Mouse (Mus musculus) liver, adult (tissue): ENCODE results near the gene Asb10.

ENCODE experiments used
- GATA4 ChIP-seq: IDR thresholded peaks from 2 replicates; pipeline ENCODE4 v1.6.1; 2014; ENCODE audit warnings: mild to moderate bottlenecking, low read length; ENCODE audit not compliant: insufficient replicate concordance

Gene Asb10

GRCm38 (mm10) chr5:24540387-24541143 is at the start of gene Asb10:
Gene Asb10, minus strand, starts transcription at chr5:24540978.
- TF ChIP-seq GATA4: no peak

DNA sequence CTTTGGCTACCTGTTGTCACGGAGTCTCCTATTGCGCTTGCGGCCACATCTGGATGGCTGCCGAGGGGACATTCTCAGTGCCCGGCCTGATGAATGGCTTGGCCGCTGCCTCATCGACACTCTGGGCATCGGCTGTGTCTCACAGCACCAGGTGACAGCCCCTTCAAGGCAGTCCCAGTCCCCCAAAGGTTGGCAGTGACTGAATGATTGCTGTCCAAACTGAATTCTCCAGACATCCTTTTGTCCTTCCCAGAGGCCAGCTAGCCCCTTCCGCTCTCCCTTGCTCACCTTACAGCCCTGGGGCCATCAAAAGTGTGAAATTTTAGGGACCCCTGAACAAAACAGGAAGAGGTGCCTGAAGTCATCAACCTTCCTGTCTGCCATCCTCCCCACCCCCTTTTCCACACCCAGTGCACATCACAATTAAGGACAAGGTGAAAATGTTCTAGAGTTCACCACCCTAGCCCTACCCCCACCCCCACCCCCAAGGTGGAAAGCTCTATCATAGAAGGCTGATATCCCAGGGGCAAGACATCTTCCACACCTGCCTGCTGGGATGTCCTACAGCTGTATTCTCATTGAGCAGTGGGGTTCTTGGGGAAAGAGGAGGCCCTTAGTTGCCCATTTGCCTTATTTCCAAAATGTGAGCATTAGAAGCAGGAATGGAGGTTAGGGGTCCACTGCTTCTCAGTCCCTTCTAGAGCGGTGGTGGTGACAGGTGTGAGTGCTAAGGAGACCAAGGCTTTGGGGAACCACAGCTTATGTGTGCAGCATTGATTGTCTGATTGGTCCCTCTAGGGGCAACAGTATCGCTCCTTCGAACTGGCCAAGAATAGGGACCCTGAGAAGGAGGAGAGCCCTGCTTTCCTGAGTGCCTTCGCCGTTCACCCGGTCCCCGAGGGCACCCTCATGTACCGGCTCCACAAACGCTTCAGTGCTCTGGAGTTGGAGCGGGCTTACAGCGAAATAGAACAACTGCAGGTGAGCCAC is 49.0 kb upstream of the Asb10 start:
- TF ChIP-seq GATA4: no peak

GRCm38 (mm10) chr5:24587200-24587577 is 46.4 kb upstream of the Asb10 start:
- TF ChIP-seq GATA4: no peak

DNA sequence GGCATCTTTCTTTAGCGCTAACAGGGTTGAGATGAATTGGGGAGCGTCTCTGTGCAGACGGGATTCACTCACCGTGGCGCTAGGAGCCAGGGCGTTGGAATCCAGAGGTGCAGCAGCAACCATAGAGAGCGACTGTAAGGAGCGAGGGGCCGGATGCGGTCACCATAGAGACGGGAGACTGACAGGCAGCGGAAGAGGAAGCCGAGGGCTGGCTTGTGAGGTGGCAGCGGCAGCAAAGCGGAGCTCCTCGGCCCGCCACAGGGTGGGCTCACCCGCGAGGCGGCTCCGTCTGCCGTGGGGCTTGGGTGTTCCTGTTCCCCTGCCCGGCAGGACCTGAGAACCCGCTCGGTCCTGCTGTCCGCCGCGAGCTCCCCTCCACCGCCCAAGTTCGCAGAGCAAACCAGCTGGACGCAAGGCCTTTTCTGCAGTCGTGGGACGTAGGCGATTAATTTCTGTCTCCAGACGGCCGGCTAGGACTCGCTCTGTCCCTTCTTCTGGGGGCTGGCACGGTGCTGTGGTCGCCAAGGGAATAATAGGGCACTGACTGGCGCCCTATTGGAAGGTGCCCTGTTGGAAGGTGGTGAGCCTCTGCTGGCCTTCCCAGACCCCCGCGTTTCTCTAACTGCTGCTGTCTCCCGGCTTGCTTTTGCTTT is 45.9 kb upstream of the Asb10 start, which contains the start of gene Chpf2:
TSS of gene Chpf2 (plus strand) at position 195 of the 653 bp plus-strand sequence.
- TF ChIP-seq GATA4: no peak

GRCm38 (mm10) chr5:24586106-24586505 is 45.3 kb upstream of the Asb10 start:
- no peak for TF ChIP-seq GATA4

- no peak for TF ChIP-seq GATA4
These were observed 37.6 kb upstream of the Asb10 start for GRCm38 (mm10) chr5:24578109-24578963.

DNA sequence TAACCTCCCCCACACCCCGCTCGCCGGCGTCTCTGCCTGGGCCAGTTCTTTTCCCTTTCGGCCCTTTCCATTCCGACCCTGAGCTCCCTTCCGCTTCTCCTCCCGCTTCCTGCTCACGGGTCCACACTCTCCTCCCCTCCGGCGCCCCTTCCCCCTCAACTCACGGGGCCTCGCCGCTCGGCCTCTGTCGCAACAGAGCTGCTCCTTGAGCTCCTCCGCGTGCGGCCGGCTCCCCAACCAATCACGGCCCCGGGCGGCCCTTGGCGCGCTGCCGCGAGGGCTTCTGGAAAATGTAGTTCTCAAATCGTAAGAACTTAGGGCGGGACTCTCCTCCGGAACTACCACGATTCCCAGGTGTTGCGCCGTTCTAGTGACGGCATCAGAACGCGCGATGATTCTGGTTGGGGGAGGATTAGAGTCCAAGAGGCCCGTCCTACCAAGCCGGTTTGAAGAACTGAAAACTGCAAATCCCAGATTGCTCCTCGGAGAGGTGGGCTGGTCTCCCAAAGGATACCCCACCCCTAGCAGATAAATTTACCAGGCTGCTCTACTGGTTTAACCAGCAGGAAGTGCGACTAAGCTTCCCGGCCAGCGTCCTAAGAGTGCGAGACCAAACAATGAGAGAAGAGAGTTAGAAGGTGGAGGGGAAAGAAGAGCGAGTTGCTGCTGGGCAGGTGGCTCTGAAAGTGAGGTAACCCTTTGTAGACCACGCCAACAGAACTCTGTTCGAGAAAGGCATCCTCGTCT is 36.6 kb upstream of the Asb10 start, which contains the start of gene Abcf2:
TSS of gene Abcf2 (minus strand) at position 285 of the 747 bp plus-strand sequence.
- peak; percentile 56; the same call in 1 of the 2 replicates for TF ChIP-seq GATA4

- no peak for TF ChIP-seq GATA4
These were observed 36.0 kb upstream of the Asb10 start for GRCm38 (mm10) chr5:24576801-24577182.

GRCm38 (mm10) chr5:24575948-24576347 is 35.2 kb upstream of the Asb10 start:
- TF ChIP-seq GATA4: no peak

DNA sequence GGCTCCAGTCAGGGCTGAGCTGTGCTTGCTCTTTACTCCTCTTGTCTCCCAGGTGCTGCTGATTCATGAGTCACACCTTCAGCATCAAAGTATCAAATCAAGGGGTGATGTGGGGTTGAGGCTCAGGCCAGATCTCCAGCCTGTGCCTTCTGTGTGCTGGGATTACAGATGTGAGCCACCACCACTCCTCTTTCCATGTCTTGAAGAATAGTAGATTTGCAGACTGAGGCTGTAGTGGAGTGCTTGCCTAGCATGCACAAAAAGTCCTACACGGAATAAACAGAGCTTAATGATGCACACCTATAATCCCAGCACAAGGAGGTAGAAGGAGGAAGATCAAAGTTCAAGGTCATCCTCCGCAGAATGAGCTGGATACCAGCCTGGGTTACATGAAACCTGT is 15.9 kb upstream of the Asb10 start, which contains the start of gene 4931409K22Rik:
TSS of gene 4931409K22Rik (minus strand) at position 101 of the 400 bp plus-strand sequence.
- TF ChIP-seq GATA4: no peak

- TF ChIP-seq GATA4: no peak
These were observed 13.0 kb upstream of the Asb10 start for GRCm38 (mm10) chr5:24553621-24554244.

DNA sequence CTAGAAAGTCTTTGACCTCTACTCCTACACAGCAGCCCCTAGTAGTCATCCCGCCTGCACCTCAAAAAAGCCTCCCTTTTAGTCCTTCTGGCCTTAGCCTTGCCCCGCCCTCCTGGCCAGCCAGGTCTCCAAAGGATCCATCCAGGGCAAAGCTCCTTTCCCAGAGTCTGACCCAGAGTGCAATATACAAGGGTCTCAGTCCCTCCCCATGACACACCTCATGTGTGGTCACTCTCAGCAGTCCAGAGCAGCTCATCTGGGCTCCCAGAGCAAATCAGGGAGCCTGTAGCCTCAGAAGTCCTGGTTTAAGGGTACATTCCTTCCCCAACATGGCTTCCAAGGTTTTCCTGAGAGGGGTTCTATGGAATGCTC is 10.5 kb upstream of the Asb10 start:
- TF ChIP-seq GATA4: no peak
